Mouse (Mus musculus): ENCODE data around the gene Mrpl57. TPM values are rescaled to one million over a fixed set of nuclear protein-coding genes. Genes with fewer than 3 reads are reported as not detected.
A peak's percentile ranks its signal among the peaks of the same experiment; 100 is the strongest.
"Not testable (repeated sequence)": the region's sequence is repeated elsewhere in the genome, so short reads cannot be mapped to it uniquely, and the experiment has no call there.

Gene Mrpl57
- total RNA-seq (2021) = 10 to 100 TPM; 95.9 to 97.7 TPM
- long read RNA-seq, experiment 1, transcript Mrpl57-202 (1 exons, 519 nt) = minor isoform, 6 of 19 reads
- long read RNA-seq, experiment 1, transcript Mrpl57-201 (2 exons, 2,877 nt) = major isoform, 13 of 19 reads
- long read RNA-seq, experiment 1, partial matches to known transcripts = 0 of 19 reads
- long read RNA-seq, experiment 1, other reads (novel, unspliced or antisense) = 0 of 19 reads
- long read RNA-seq, experiment 2, transcript Mrpl57-201 (2 exons, 2,877 nt) = major isoform, 70 of 94 reads
- long read RNA-seq, experiment 2, transcript Mrpl57-202 (1 exons, 519 nt) = minor isoform, 19 of 94 reads
- long read RNA-seq, experiment 2, partial matches to known transcripts = 0 of 94 reads
- long read RNA-seq, experiment 2, other reads (novel, unspliced or antisense) = 5 of 94 reads

- DNase-seq (ENCODE audit: low spot score in 2 of 2) = peak; percentile 92 to 93
Measured at GRCm38 (mm10) chr14:57825788-57826751, at the start of gene Mrpl57, which contains the start of gene Ska3. Gene Mrpl57 (plus strand): TSS chr14:57826234. Gene Ska3 (minus strand): TSS chr14:57826185.

- no peak for DNase-seq (ENCODE audit: low spot score in 2 of 2)
Measured at GRCm38 (mm10) chr14:57787406-57787805, 38.6 kb upstream of the Mrpl57 start.

- DNase-seq (ENCODE audit: low spot score in 2 of 2) = no peak
Measured at GRCm38 (mm10) chr14:57789311-57789710, 36.7 kb upstream of the Mrpl57 start.

- DNase-seq (ENCODE audit: low spot score in 2 of 2) = no peak
Measured at GRCm38 (mm10) chr14:57789759-57790158, 36.3 kb upstream of the Mrpl57 start.

- no peak for DNase-seq (ENCODE audit: low spot score in 2 of 2)
Measured at GRCm38 (mm10) chr14:57791171-57791570, 34.9 kb upstream of the Mrpl57 start.

- peak in 1 of 2 experiments; percentile 6 for DNase-seq (ENCODE audit: low spot score in 2 of 2)
Measured at GRCm38 (mm10) chr14:57797551-57797950, 28.5 kb upstream of the Mrpl57 start.

- peak; percentile 95 for DNase-seq (ENCODE audit: low spot score in 2 of 2)
Measured at GRCm38 (mm10) chr14:57797991-57798931, 27.8 kb upstream of the Mrpl57 start, which contains the start of gene Sap18. Gene Sap18 (plus strand): TSS chr14:57798180.

- DNase-seq (ENCODE audit: low spot score in 2 of 2) = no peak
Measured at GRCm38 (mm10) chr14:57803731-57804130, 22.3 kb upstream of the Mrpl57 start.

GRCm38 (mm10) chr14:57808558-57808957 lies 17.5 kb upstream of the Mrpl57 start:
- DNase-seq (ENCODE audit: low spot score in 2 of 2) = peak in 1 of 2 experiments; percentile 17

GRCm38 (mm10) chr14:57810886-57811285 lies 15.1 kb upstream of the Mrpl57 start:
- DNase-seq (ENCODE audit: low spot score in 2 of 2) = no peak

GRCm38 (mm10) chr14:57811844-57812243 lies 14.2 kb upstream of the Mrpl57 start:
- DNase-seq (ENCODE audit: low spot score in 2 of 2) = no peak

GRCm38 (mm10) chr14:57820839-57821238 lies 5.2 kb upstream of the Mrpl57 start:
- DNase-seq (ENCODE audit: low spot score in 2 of 2) = no peak

GRCm38 (mm10) chr14:57827284-57827683 lies 1.2 kb downstream of the Mrpl57 start:
- no peak for DNase-seq (ENCODE audit: low spot score in 2 of 2)

GRCm38 (mm10) chr14:57833526-57833925 lies 7.5 kb downstream of the Mrpl57 start:
- no peak for DNase-seq (ENCODE audit: low spot score in 2 of 2)

GRCm38 (mm10) chr14:57835157-57835556 lies 9.1 kb downstream of the Mrpl57 start:
- DNase-seq (ENCODE audit: low spot score in 2 of 2) = no peak

GRCm38 (mm10) chr14:57844535-57844934 lies 18.5 kb downstream of the Mrpl57 start:
- DNase-seq (ENCODE audit: low spot score in 2 of 2) = no peak

- DNase-seq (ENCODE audit: low spot score in 2 of 2) = not testable (repeated sequence)
Measured at GRCm38 (mm10) chr14:57848061-57848460, 22.0 kb downstream of the Mrpl57 start.

- no peak for DNase-seq (ENCODE audit: low spot score in 2 of 2)
Measured at GRCm38 (mm10) chr14:57848646-57849045, 22.6 kb downstream of the Mrpl57 start.

GRCm38 (mm10) chr14:57850330-57850729 lies 24.3 kb downstream of the Mrpl57 start:
- no peak for DNase-seq (ENCODE audit: low spot score in 2 of 2)

GRCm38 (mm10) chr14:57852961-57853360 lies 26.9 kb downstream of the Mrpl57 start:
- no peak for DNase-seq (ENCODE audit: low spot score in 2 of 2)
